Mouse (Mus musculus) heart, embryonic 16.5 days (tissue): Measurements from ENCODE around the gene Htr1f. TPM values are rescaled to one million over a fixed set of nuclear protein-coding genes. Genes with fewer than 3 reads are reported as not detected.

Source experiments
- ATAC-seq: fragments of 200-750 bp; cut with Nextera tagmentation; replicated peaks from 2 replicates; pipeline ENCODE4 v1.8.0; 2017; ENCODE audit warnings: moderate number of reproducible peaks; ENCODE audit not compliant: insufficient read depth, low FRiP score; ENCODE audit errors: extremely low read depth
- H3K27ac ChIP-seq: fragments of 300-500 bp; sonication (generic); 2 replicates; pipeline ENCODE4 v1.5.1; 2014; ENCODE audit warnings: mild to moderate bottlenecking, low read length, control low read depth, moderate library complexity
- H3K27me3 ChIP-seq: fragments of 300-500 bp; sonication (generic); 2 replicates; pipeline ENCODE4 v1.6.1; 2014; ENCODE audit warnings: low read length, mixed read lengths; ENCODE audit not compliant: control insufficient read depth, insufficient read depth
- H3K36me3 ChIP-seq: fragments of 300-500 bp; sonication (generic); 2 replicates; pipeline ENCODE4 v1.6.1; 2014; ENCODE audit not compliant: control insufficient read depth, insufficient read depth
- H3K4me1 ChIP-seq: fragments of 300-500 bp; sonication (generic); 2 replicates; pipeline ENCODE4 v1.6.1; 2014; ENCODE audit warnings: low read length, mixed read lengths; ENCODE audit not compliant: control insufficient read depth, insufficient read depth
- H3K4me2 ChIP-seq: fragments of 300-500 bp; sonication (generic); 2 replicates; pipeline ENCODE4 v1.6.1; 2014; ENCODE audit warnings: low read depth, mild to moderate bottlenecking, control low read depth, low read length
- H3K4me3 ChIP-seq: fragments of 300-500 bp; sonication (generic); 2 replicates; pipeline ENCODE4 v1.5.1; 2014; ENCODE audit warnings: mild to moderate bottlenecking, control low read depth, low read length
- H3K9ac ChIP-seq: fragments of 300-500 bp; sonication (generic); 2 replicates; pipeline ENCODE4 v1.6.1; 2014; ENCODE audit warnings: low read length, control low read depth
- H3K9me3 ChIP-seq: fragments of 300-500 bp; sonication (generic); replicated peaks from 2 replicates; pipeline ENCODE4 v1.6.1; 2016; ENCODE audit warnings: low read length; ENCODE audit not compliant: control insufficient read depth
- WGBS: fragments of 180-500 bp; shearing (Covaris S2); extraction: QIAGEN DNeasy Blood & Tissue Kit; methylation state at CpG from one replicate; pipeline ENCODE4 v1.1.7; 2014; 5-methylcytosine and 5-hydroxymethylcytosine counted together
- polyA plus RNA-seq: library from polyadenylated mRNA; unstranded; fragments of >200 nt; fragmentation: Nextera tagmentation; extraction: Ambion mirVana; gene quantifications from 2 replicates; pipeline ENCODE4 v1.2.1, GENCODE M21; 2015

Gene Htr1f
- polyA plus RNA-seq, result not detected in 2 replicates

DNA sequence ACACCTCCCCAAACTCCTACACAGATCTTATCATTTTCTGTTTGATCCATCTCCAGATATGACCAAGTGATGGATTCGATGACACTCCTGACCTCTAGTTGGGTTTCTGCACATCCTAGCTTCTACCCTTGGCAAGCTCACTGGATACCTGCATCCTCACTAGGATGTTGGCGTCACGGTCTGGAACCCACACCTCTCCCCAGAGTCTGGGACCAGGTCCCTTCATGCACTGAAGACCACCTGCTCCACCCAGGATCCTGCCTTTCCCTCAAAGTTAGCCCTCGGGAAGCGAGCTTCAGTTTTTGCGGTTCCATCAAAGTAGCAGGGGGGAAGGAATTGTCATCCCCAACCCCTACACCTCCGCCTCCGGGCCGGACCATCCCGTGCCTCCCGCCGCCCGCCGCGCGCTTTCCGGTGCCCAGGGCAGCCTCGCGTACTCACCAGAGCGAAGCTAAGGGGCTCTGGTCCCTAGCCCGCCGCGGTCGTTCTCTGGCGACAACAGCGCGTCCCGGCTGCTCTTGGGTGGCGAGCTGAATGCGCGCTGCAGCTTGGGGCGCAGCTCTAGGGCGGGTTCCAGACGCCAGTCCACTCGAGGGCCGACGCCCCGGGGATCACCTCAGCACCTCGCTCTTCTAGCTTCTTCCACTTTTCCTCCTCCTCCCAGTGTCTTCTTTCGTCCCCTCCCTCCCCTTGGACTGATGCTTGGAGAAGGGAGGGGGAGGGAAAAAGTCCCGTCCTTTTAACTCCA, at the start of gene Htr1f:
Gene Htr1f, minus strand, starts transcription at position 671 of the 748 bp plus-strand sequence.
- WGBS, result 5% methylated on average over 41 of the region's 41 CpGs
- no peak within 1 kb of the TSS for H3K27ac ChIP-seq
- no peaks in the 10 kb centered on the region for H3K36me3 ChIP-seq
- H3K9ac ChIP-seq, result peak within 1 kb of the TSS; percentile 2; the same call in 1 of the 2 replicates
- H3K4me2 ChIP-seq, result peak within 1 kb of the TSS; percentile 77
- no peaks in the 10 kb centered on the region for H3K9me3 ChIP-seq
- 0 out of 2 replicates have a peak, but pooled peaks cover 3% of the 10 kb centered on the region for H3K4me1 ChIP-seq
- H3K4me3 ChIP-seq, result peak within 1 kb of the TSS; percentile 49
- no peak for ATAC-seq
- H3K27me3 ChIP-seq, result peaks cover 17% of the 10 kb centered on the region

DNA sequence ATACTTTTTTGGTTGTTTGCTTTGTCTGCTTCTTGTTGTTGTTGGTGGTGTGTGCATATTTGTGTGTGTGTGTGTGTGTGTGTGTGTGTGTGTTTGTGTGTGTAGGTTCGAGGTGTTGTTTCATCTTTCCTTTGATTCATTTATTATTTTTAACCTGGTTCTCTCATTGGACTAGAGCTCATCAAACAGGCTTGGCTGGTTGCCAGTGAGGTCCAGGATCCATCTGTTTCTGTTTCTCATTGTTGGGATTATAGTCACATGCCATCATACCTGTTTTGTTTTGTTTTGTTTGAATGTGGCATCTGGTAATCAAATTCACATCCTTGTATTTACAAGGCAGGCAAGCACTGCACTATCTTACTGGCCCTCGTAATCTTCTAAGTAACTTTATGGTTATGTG, 34.1 kb upstream of the Htr1f start:
- H3K4me2 ChIP-seq, result no peak overlapping the region
- no peak for ATAC-seq
- WGBS, result 62% methylated on average over 2 of the region's 2 CpGs

DNA sequence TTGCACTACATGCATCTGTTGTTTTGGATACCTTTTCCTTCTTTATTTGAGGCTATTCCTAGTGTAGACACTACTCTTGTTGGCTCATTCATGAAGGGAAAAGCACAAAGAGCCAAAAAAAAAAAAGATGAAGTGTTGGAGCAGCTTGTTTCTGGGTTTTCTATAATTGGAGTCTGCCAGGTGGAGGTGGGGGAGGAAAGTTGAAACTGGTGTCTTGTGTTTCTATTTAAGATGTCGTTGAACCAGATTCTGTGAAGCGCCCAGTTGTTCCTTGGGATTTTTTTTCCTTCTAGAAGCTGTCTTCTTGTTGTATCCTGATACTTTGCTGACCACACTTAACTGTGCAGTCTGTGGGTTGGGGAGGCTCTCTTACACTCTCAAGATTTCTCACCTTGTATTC, 23.7 kb upstream of the Htr1f start:
- no peak for ATAC-seq
- 73% methylated on average over 2 of the region's 2 CpGs for WGBS
- no peaks in the 10 kb centered on the region for H3K36me3 ChIP-seq

More for the DNA sequence above, 34.1 kb upstream of the Htr1f start:
- H3K36me3 ChIP-seq, result no peaks in the 10 kb centered on the region
- no peaks in the 10 kb centered on the region for H3K4me1 ChIP-seq
- H3K4me3 ChIP-seq, result no peak overlapping the region
- no peak overlapping the region for H3K27ac ChIP-seq
- H3K9ac ChIP-seq, result no peak overlapping the region
- H3K9me3 ChIP-seq, result no peaks in the 10 kb centered on the region
- no peaks in the 10 kb centered on the region for H3K27me3 ChIP-seq

DNA sequence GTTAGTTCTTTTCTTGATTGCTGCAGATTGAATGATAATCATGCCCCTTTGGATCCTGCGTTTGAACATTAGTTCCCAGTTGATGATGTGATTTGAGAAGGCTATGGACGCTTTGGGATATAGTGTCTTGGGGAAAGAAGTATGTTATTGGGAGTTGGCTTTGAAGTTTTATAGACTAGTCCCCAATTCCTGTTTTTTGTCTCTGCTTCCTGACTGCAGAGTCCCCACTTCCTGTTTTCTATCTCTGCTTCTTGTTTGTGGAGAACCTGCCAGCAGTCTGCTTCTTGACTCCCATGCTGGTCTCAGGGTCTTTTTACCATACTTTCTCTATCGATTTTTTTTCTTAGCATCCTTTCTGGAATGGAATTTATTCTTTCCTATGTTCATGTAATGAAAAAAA, 22.2 kb upstream of the Htr1f start:
- H3K9ac ChIP-seq, result no peak overlapping the region
- ATAC-seq, result no peak
- H3K4me2 ChIP-seq, result no peak overlapping the region
- no peaks in the 10 kb centered on the region for H3K9me3 ChIP-seq
- H3K4me3 ChIP-seq, result no peak overlapping the region
- no peaks in the 10 kb centered on the region for H3K27me3 ChIP-seq
- no peaks in the 10 kb centered on the region for H3K4me1 ChIP-seq
- H3K36me3 ChIP-seq, result no peaks in the 10 kb centered on the region
- 65% methylated on average over 3 of the region's 3 CpGs for WGBS
- no peak overlapping the region for H3K27ac ChIP-seq

More for the DNA sequence above, 23.7 kb upstream of the Htr1f start:
- Histone ChIP-seq H3K4me3 (no peak overlapping the region), H3K27me3 (no peaks in the 10 kb centered on the region), H3K27ac (no peak overlapping the region), H3K9ac (no peak overlapping the region), H3K4me2 (no peak overlapping the region), H3K9me3 (no peaks in the 10 kb centered on the region), H3K4me1 (no peaks in the 10 kb centered on the region)

DNA sequence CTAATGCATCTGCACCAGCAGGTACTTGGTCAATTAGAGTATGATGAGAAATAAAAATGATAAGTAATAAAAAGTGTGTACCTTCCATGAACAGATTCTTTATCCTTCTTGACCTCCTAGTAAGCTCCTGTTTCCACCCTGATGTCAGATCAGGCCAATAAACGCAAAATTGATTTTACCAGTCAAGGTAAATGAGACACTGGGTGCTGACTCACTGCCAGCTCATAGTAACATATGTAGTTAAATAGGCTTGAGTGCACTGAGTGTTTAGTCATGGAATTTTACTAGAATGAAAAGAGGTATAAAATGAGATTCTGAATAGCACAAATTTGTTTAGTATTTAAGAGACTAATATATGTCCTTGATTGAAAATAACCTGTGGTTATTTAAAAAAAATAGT, 6.6 kb upstream of the Htr1f start:
- H3K27ac ChIP-seq, result no peak overlapping the region
- no peak overlapping the region for H3K9ac ChIP-seq
- H3K4me1 ChIP-seq, result no peaks in the 10 kb centered on the region
- no peaks in the 10 kb centered on the region for H3K36me3 ChIP-seq
- no peak for ATAC-seq
- H3K4me2 ChIP-seq, result no peak overlapping the region
- H3K9me3 ChIP-seq, result no peaks in the 10 kb centered on the region
- no peak overlapping the region for H3K4me3 ChIP-seq
- WGBS, result 79% methylated on average over 1 of the region's 1 CpGs
- H3K27me3 ChIP-seq, result no peaks in the 10 kb centered on the region

DNA sequence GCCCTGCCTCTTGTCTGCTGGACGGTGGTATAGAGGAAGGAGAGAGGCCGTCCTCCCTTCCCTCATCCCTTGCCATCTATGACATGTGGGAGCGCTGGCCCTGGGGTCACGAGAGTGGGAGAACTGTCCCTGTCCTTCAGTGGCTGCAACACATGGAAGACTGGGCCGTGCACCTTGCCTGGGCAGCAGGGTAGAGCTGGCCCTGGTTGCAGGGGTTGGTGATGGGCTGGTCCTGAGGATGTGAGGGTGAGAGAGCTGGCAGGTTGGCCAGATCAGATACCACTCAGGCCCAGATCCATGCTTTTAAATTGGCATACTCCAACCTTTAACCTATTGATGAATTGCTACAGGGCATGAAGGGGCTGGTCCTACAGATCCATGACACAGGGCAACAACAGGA, 12.1 kb downstream of the Htr1f start:
- ATAC-seq, result no peak
- Histone ChIP-seq H3K36me3 (no peaks in the 10 kb centered on the region), H3K27ac (no peak overlapping the region), H3K4me2 (no peak overlapping the region), H3K9me3 (no peaks in the 10 kb centered on the region), H3K27me3 (no peaks in the 10 kb centered on the region), H3K4me3 (no peak overlapping the region), H3K4me1 (no peaks in the 10 kb centered on the region), H3K9ac (no peak overlapping the region)
- 84% methylated on average over 5 of the region's 5 CpGs for WGBS

DNA sequence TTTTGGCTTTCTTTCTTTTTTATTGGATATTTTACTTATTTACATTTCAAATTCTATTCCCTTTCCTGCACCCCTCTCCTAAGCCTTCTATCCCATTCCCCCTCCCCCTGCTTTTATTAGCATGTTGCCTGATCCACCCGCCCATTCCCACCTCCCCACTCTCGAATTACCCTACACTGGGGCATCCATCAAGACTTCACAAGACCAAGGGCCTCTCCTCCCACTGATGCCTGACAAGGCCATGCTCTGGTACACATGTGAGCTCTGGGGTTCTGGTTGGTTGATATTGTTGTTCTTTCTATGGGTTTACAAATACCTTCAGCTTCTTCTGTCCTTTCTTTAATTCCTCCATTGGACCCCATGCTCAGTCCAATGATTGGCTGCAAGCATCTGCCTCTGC, 22.2 kb downstream of the Htr1f start:
- Histone ChIP-seq H3K4me1 (no peaks in the 10 kb centered on the region), H3K4me3 (no peak overlapping the region), H3K27ac (no peak overlapping the region), H3K4me2 (no peak overlapping the region), H3K9ac (no peak overlapping the region), H3K9me3 (no peaks in the 10 kb centered on the region), H3K27me3 (no peaks in the 10 kb centered on the region), H3K36me3 (no peaks in the 10 kb centered on the region)
- 35% methylated on average over 2 of the region's 2 CpGs for WGBS
- no peak for ATAC-seq

DNA sequence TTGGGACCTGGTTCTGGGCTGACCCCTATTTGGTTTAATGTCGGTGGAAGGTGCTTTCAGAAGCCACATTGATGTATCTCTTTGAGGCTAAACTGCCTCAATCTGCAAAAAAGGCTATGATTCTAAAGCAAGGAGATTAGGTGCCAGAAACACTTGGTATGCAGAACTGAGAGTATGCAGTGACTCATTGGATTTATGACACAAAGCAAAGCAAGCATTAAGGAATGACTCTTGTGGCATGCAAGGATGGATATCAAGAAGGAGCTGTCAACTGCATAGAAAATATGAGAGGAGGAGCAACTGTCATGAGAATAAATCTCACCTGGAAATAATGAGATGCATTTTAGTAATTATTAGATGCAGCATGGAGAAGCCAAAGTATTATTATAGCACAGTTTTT, 35.8 kb downstream of the Htr1f start:
- Histone ChIP-seq H3K9ac (no peak overlapping the region), H3K36me3 (no peaks in the 10 kb centered on the region), H3K4me2 (no peak overlapping the region), H3K27me3 (no peaks in the 10 kb centered on the region), H3K27ac (no peak overlapping the region), H3K4me3 (no peak overlapping the region), H3K4me1 (no peaks in the 10 kb centered on the region), H3K9me3 (no peaks in the 10 kb centered on the region)
- no peak for ATAC-seq
- 58% methylated on average over 1 of the region's 1 CpGs for WGBS

DNA sequence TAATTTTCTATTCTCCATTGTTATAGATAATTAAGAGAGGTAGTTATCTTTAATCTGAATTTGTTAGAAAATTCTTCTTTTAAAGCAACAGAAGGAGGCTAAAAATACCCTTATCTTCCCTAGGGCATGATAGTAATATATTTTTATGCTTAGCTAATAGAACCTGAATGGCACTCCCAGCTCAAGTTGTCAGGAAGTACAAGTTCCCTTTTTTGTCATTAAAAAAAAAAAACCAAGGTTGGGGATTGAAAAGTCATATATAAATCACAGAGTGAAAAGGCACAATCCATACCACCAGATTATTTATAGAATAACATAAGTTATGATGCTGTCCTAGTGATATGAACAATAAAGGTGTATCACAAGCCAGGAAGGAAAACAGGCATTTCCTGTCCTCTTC, 39.4 kb downstream of the Htr1f start:
- no peaks in the 10 kb centered on the region for H3K27me3 ChIP-seq
- no peaks in the 10 kb centered on the region for H3K36me3 ChIP-seq
- no peak for ATAC-seq
- H3K9ac ChIP-seq, result no peak overlapping the region
- H3K27ac ChIP-seq, result no peak overlapping the region
- no peaks in the 10 kb centered on the region for H3K4me1 ChIP-seq
- no peaks in the 10 kb centered on the region for H3K9me3 ChIP-seq
- no peak overlapping the region for H3K4me3 ChIP-seq
- no peak overlapping the region for H3K4me2 ChIP-seq
